Mouse (Mus musculus): ENCODE results near the gene Glul. TPM values are rescaled to one million over a fixed set of nuclear protein-coding genes. Genes with fewer than 3 reads are reported as not detected.
"Not testable (repeated sequence)": the region's sequence is repeated elsewhere in the genome, so short reads cannot be mapped to it uniquely, and the experiment has no call there.

Gene Glul
- polyA plus RNA-seq (2015; fragmentation: Nextera tagmentation; extraction: Ambion mirVana) = 106 and 121 TPM in 2 replicates

- peak; percentile 97 for ATAC-seq
- H3K4me2 ChIP-seq = peak within 1 kb of the TSS; percentile 81
- no peaks in the 10 kb centered on the region for H3K9me3 ChIP-seq (replicated peaks)
- no peaks in the 10 kb centered on the region for H3K27me3 ChIP-seq
- H3K36me3 ChIP-seq (ENCODE audit: poor library complexity, severe bottlenecking) = peaks cover 21% of the 10 kb centered on the region
- H3K9ac ChIP-seq = peak within 1 kb of the TSS; percentile 78
- WGBS = under 1% methylated on average over 50 of the region's 51 CpGs
- H3K4me1 ChIP-seq = peaks cover 42% of the 10 kb centered on the region
- H3K4me3 ChIP-seq = peak within 1 kb of the TSS; percentile 59
- peak within 1 kb of the TSS; percentile 97 for H3K27ac ChIP-seq
Measured at GRCm38 (mm10) chr1:153899731-153900380, at the start of gene Glul, which contains the start of gene Teddm2. Gene Glul (plus strand): TSS chr1:153899944. Gene Teddm2 (minus strand): TSS chr1:153900228.

- not testable (repeated sequence) for ATAC-seq; H3K4me3 ChIP-seq; H3K9ac ChIP-seq; H3K4me2 ChIP-seq; H3K27ac ChIP-seq; H3K4me1 ChIP-seq; H3K9me3 ChIP-seq (replicated peaks); H3K36me3 ChIP-seq (ENCODE audit: poor library complexity, severe bottlenecking); H3K27me3 ChIP-seq
- WGBS = 86% methylated on average over 7 of the region's 7 CpGs
Measured at GRCm38 (mm10) chr1:153852696-153853095, 47.0 kb upstream of the Glul start.

GRCm38 (mm10) chr1:153855946-153856345 is 43.8 kb upstream of the Glul start:
- Histone ChIP-seq H3K27me3 (no peaks in the 10 kb centered on the region), H3K27ac (no peak overlapping the region), H3K9me3 (replicated peaks) (no peaks in the 10 kb centered on the region), H3K4me1 (no peaks in the 10 kb centered on the region), H3K9ac (no peak overlapping the region), H3K4me2 (no peak overlapping the region), H3K36me3 (ENCODE audit: poor library complexity, severe bottlenecking) (no peaks in the 10 kb centered on the region), H3K4me3 (no peak overlapping the region)
- ATAC-seq = no peak
- WGBS = 76% methylated on average over 8 of the region's 8 CpGs

- H3K4me2 ChIP-seq = no peak within 1 kb of the TSS
- 87% methylated on average over 6 of the region's 6 CpGs for WGBS
- no peak for ATAC-seq
- H3K9ac ChIP-seq = no peak within 1 kb of the TSS
- H3K27ac ChIP-seq = no peak within 1 kb of the TSS
- H3K4me1 ChIP-seq = no peaks in the 10 kb centered on the region
- no peaks in the 10 kb centered on the region for H3K9me3 ChIP-seq (replicated peaks)
- H3K4me3 ChIP-seq = no peak within 1 kb of the TSS
- no peaks in the 10 kb centered on the region for H3K27me3 ChIP-seq
- H3K36me3 ChIP-seq (ENCODE audit: poor library complexity, severe bottlenecking) = no peaks in the 10 kb centered on the region
Measured at GRCm38 (mm10) chr1:153874045-153874444, 25.7 kb upstream of the Glul start, which contains the start of gene Teddm1b. Gene Teddm1b (plus strand): TSS chr1:153874345.

GRCm38 (mm10) chr1:153880391-153880790 is 19.4 kb upstream of the Glul start:
- not testable (repeated sequence) for H3K27ac ChIP-seq; H3K9me3 ChIP-seq (replicated peaks); H3K4me3 ChIP-seq; ATAC-seq; H3K9ac ChIP-seq; H3K36me3 ChIP-seq (ENCODE audit: poor library complexity, severe bottlenecking); H3K4me1 ChIP-seq; H3K4me2 ChIP-seq; H3K27me3 ChIP-seq
- 96% methylated on average over 17 of the region's 17 CpGs for WGBS

GRCm38 (mm10) chr1:153886024-153886633 is 13.6 kb upstream of the Glul start:
- no peak overlapping the region for H3K4me2 ChIP-seq
- H3K27ac ChIP-seq = no peak overlapping the region
- H3K9me3 ChIP-seq (replicated peaks) = no peaks in the 10 kb centered on the region
- no peak for ATAC-seq
- no peak overlapping the region for H3K9ac ChIP-seq
- H3K4me1 ChIP-seq = 0 out of 2 replicates have a peak, but pooled peaks cover 5% of the 10 kb centered on the region
- H3K4me3 ChIP-seq = no peak overlapping the region
- no peaks in the 10 kb centered on the region for H3K36me3 ChIP-seq (ENCODE audit: poor library complexity, severe bottlenecking)
- whole genome bisulfite sequencing = 37% methylated on average over 17 of the region's 17 CpGs
- no peaks in the 10 kb centered on the region for H3K27me3 ChIP-seq

GRCm38 (mm10) chr1:153890121-153890520 is 9.6 kb upstream of the Glul start:
- WGBS = 94% methylated on average over 10 of the region's 10 CpGs
- Histone ChIP-seq H3K4me2 (no peak overlapping the region), H3K9ac (no peak overlapping the region), H3K4me1 (peaks cover 6% of the 10 kb centered on the region; the same call in 1 of the 2 replicates), H3K36me3 (ENCODE audit: poor library complexity, severe bottlenecking) (no peaks in the 10 kb centered on the region), H3K27ac (no peak overlapping the region), H3K9me3 (replicated peaks) (no peaks in the 10 kb centered on the region), H3K4me3 (no peak overlapping the region), H3K27me3 (no peaks in the 10 kb centered on the region)
- no peak for ATAC-seq

GRCm38 (mm10) chr1:153891442-153891841 is 8.3 kb upstream of the Glul start, which contains the start of gene Teddm1a:
Gene Teddm1a (plus strand): TSS chr1:153891742.
- WGBS = 72% methylated on average over 4 of the region's 4 CpGs
- ATAC-seq = no peak
- H3K4me3 ChIP-seq = no peak within 1 kb of the TSS
- H3K27me3 ChIP-seq = no peaks in the 10 kb centered on the region
- no peak within 1 kb of the TSS for H3K27ac ChIP-seq
- H3K9me3 ChIP-seq (replicated peaks) = no peaks in the 10 kb centered on the region
- H3K36me3 ChIP-seq (ENCODE audit: poor library complexity, severe bottlenecking) = no peaks in the 10 kb centered on the region
- H3K9ac ChIP-seq = no peak within 1 kb of the TSS
- peaks cover 7% of the 10 kb centered on the region; the same call in 1 of the 2 replicates for H3K4me1 ChIP-seq
- no peak within 1 kb of the TSS for H3K4me2 ChIP-seq

GRCm38 (mm10) chr1:153893746-153894145 is 6.0 kb upstream of the Glul start:
- Histone ChIP-seq H3K9ac (no peak overlapping the region), H3K4me3 (no peak overlapping the region), H3K36me3 (ENCODE audit: poor library complexity, severe bottlenecking) (no peaks in the 10 kb centered on the region), H3K27me3 (no peaks in the 10 kb centered on the region), H3K9me3 (replicated peaks) (no peaks in the 10 kb centered on the region), H3K4me1 (peaks cover 11% of the 10 kb centered on the region; the same call in 1 of the 2 replicates), H3K27ac (no peak overlapping the region), H3K4me2 (no peak overlapping the region)
- no peak for ATAC-seq
- 74% methylated on average over 2 of the region's 2 CpGs for WGBS

GRCm38 (mm10) chr1:153894201-153894893 is 5.4 kb upstream of the Glul start:
- ATAC-seq = no peak
- H3K9me3 ChIP-seq (replicated peaks) = no peaks in the 10 kb centered on the region
- no peak overlapping the region for H3K4me2 ChIP-seq
- H3K9ac ChIP-seq = no peak overlapping the region
- peaks cover 13% of the 10 kb centered on the region; the same call in 1 of the 2 replicates for H3K4me1 ChIP-seq
- no peak overlapping the region for H3K27ac ChIP-seq
- H3K4me3 ChIP-seq = no peak overlapping the region
- no peaks in the 10 kb centered on the region for H3K27me3 ChIP-seq
- WGBS = 64% methylated on average over 8 of the region's 8 CpGs
- no peaks in the 10 kb centered on the region for H3K36me3 ChIP-seq (ENCODE audit: poor library complexity, severe bottlenecking)

- no peak overlapping the region for H3K4me2 ChIP-seq
- H3K27ac ChIP-seq = no peak overlapping the region
- H3K4me3 ChIP-seq = no peak overlapping the region
- 36% methylated on average over 5 of the region's 5 CpGs for WGBS
- no peaks in the 10 kb centered on the region for H3K27me3 ChIP-seq
- no peaks in the 10 kb centered on the region for H3K9me3 ChIP-seq (replicated peaks)
- no peak overlapping the region for H3K9ac ChIP-seq
- peaks cover 13% of the 10 kb centered on the region; the same call in 1 of the 2 replicates for H3K4me1 ChIP-seq
- ATAC-seq = peak; percentile 6; the same call in 1 of the 2 replicates
- H3K36me3 ChIP-seq (ENCODE audit: poor library complexity, severe bottlenecking) = no peaks in the 10 kb centered on the region
Measured at GRCm38 (mm10) chr1:153894979-153895378, 4.8 kb upstream of the Glul start.

GRCm38 (mm10) chr1:153897196-153897595 is 2.5 kb upstream of the Glul start:
- Histone ChIP-seq H3K27me3 (no peaks in the 10 kb centered on the region), H3K36me3 (ENCODE audit: poor library complexity, severe bottlenecking) (no peaks in the 10 kb centered on the region), H3K4me1 (peaks cover 26% of the 10 kb centered on the region), H3K27ac (no peak overlapping the region), H3K4me3 (no peak overlapping the region), H3K9ac (no peak overlapping the region), H3K4me2 (no peak overlapping the region), H3K9me3 (replicated peaks) (no peaks in the 10 kb centered on the region)
- no peak for ATAC-seq
- 87% methylated on average over 8 of the region's 8 CpGs for WGBS
